Mouse (Mus musculus) kidney, postnatal 0 days (tissue): ENCODE results near the gene Capn11. TPM values are rescaled to one million over a fixed set of nuclear protein-coding genes. Genes with fewer than 3 reads are reported as not detected.

ENCODE experiments used
- ATAC-seq: fragments of 200-750 bp; cut with Nextera tagmentation; replicated peaks from 2 replicates; pipeline ENCODE4 v1.8.0; 2017; ENCODE audit warnings: low read depth, moderate number of reproducible peaks, moderate TSS enrichment, moderate library complexity; ENCODE audit not compliant: low FRiP score
- DNase-seq: peaks from one replicate; pipeline ENCODE4 v3.0.0-alpha.2; 2016; ENCODE audit warnings: low spot score
- H3K27ac ChIP-seq: fragments of 300-500 bp; sonication (generic); 2 replicates; pipeline ENCODE4 v1.5.1; 2014; ENCODE audit warnings: mild to moderate bottlenecking
- H3K27me3 ChIP-seq: fragments of 300-500 bp; sonication (generic); 2 replicates; pipeline ENCODE4 v1.6.1; 2014; ENCODE audit warnings: low read length, mixed read lengths; ENCODE audit not compliant: insufficient read depth
- H3K36me3 ChIP-seq: fragments of 300-500 bp; sonication (generic); 2 replicates; pipeline ENCODE4 v1.6.1; 2014; ENCODE audit warnings: low read length, mixed read lengths; ENCODE audit not compliant: insufficient read depth
- H3K4me1 ChIP-seq: fragments of 300-500 bp; sonication (generic); replicated peaks from 2 replicates; pipeline ENCODE4 v1.6.1; 2014; ENCODE audit warnings: antibody characterized with exemption, low read length, mixed read lengths; ENCODE audit not compliant: insufficient read depth
- H3K4me2 ChIP-seq: fragments of 300-500 bp; sonication (generic); 2 replicates; pipeline ENCODE4 v1.6.1; 2014; ENCODE audit warnings: mild to moderate bottlenecking, low read length, moderate library complexity, mixed read lengths
- H3K4me3 ChIP-seq: fragments of 300-500 bp; sonication (generic); replicated peaks from 2 replicates; pipeline ENCODE4 v1.5.1; 2014; ENCODE audit warnings: low read depth, low read length
- H3K9ac ChIP-seq: fragments of 300-500 bp; sonication (generic); 2 replicates; pipeline ENCODE4 v1.6.1; 2014; ENCODE audit warnings: low read depth, low read length
- H3K9me3 ChIP-seq: fragments of 300-500 bp; sonication (generic); replicated peaks from 2 replicates; pipeline ENCODE4 v1.6.1; 2016; ENCODE audit warnings: low read length, inconsistent platforms, mixed read lengths
- CTCF ChIP-seq: IDR thresholded peaks from 2 replicates; pipeline ENCODE4 v1.5.1; 2016; ENCODE audit warnings: antibody characterized with exemption, low read depth, mild to moderate bottlenecking, moderate library complexity
- WGBS: fragments of 180-500 bp; shearing (Covaris S2); extraction: QIAGEN DNeasy Blood & Tissue Kit; methylation state at CpG from one replicate; pipeline ENCODE4 v1.1.7; 2014; 5-methylcytosine and 5-hydroxymethylcytosine counted together
- polyA plus RNA-seq: library from polyadenylated mRNA; unstranded; fragments of >200 nt; fragmentation: Nextera tagmentation; extraction: Ambion mirVana; gene quantifications from 2 replicates; pipeline ENCODE4 v1.2.1, GENCODE M21; 2015

Gene Capn11
- polyA plus RNA-seq, 1 experiment from 2014 or later: not detected

DNA sequence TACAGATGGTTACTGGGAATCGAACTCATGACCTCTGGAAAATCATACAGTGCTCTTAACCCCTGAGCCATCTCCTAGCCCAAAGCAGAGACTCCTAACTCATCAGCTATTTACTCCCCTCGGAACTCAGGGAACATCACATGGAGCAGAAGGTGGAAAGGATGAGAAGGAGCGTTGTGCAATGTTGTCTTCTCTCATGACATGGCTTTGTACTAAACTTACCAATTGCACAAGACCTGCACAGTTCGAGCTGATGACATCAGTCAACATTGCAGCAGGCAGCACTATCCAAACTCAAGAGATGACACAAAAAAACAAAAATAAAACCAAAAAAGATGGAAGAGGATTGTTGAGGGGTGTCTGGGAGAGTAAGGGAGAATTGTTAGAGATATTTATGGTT is 50.7 kb downstream of the Capn11 start:
- Histone ChIP-seq H3K9me3 (no peaks in the 10 kb centered on the region), H3K9ac (no peak overlapping the region), H3K4me2 (no peak overlapping the region), H3K36me3 (no peaks in the 10 kb centered on the region), H3K4me1 (no peaks in the 10 kb centered on the region; the same call in 1 of the 2 replicates), H3K27me3 (no peaks in the 10 kb centered on the region), H3K27ac (no peak overlapping the region), H3K4me3 (no peak overlapping the region)
- DNase-seq: no peak
- 89% methylated on average over 4 of the region's 4 CpGs for WGBS
- ATAC-seq: no peak
- TF ChIP-seq CTCF: no peak

DNA sequence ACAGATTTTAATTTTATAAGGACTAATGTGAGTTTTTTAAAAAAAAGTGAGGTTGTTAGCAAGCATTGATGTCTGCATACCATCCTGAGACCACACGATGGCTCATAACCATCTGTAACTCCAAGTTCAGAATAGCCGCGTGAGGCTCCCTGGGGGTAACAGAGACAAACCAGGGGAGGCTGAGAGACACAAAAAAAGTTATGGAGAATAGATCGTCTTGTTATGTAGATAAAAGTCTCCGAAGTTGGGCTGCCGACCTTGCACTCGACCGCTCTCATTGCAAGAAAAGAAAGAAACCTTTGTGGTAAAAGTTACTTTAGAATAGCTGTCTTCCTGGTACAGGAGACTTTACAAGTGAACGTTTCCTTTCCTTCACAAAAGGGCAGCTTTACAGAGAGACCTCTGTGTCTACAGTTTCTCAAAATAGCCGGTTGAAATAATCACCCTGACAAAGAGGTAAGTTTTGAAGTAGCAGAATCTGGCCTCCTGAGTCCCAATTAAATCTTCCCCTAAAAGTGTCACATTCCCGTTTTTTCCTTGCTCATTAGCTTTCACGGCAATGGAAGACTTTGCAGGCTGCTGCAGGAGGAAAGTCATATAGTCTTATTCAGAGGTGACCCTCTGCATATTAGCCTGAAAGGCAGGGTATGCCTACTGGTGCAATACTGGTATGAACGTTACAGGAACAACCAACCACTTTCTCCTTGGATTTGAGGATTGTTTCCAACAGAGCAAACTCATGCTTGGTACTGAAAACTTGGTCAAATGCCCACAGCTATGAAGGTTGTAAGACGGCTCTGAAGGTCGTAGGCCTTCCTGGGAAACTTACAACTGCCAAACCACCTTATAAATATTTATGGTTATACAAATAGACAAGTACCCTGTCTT is 51.9 kb downstream of the Capn11 start:
- H3K9me3 ChIP-seq: no peaks in the 10 kb centered on the region
- H3K4me3 ChIP-seq: no peak overlapping the region
- no peak overlapping the region for H3K9ac ChIP-seq
- ATAC-seq (no peak), DNase-seq (no peak)
- H3K27ac ChIP-seq: no peak overlapping the region
- no peaks in the 10 kb centered on the region for H3K27me3 ChIP-seq
- no peak for TF ChIP-seq CTCF
- no peaks in the 10 kb centered on the region; the same call in 1 of the 2 replicates for H3K4me1 ChIP-seq
- 77% methylated on average over 15 of the region's 15 CpGs for WGBS
- no peaks in the 10 kb centered on the region for H3K36me3 ChIP-seq
- no peak overlapping the region for H3K4me2 ChIP-seq

DNA sequence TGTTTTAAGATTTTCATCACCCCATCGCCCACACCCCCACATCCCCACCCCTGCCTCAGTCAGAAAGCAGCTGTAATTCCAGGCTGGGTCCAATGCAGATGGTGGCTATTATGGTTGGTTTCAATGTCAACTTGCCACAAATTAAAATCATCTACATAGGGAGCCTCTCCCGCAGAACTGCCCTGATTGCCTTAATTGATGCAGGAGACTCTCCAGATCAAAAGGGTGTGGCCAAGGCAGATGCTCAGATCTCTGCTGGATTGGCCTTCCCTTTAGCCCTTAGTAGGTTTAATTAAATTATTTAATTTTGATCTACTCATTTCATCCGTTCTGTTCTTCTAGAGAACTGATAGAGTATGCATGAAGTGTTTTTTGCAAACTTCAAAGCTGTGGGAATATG is 56.1 kb downstream of the Capn11 start:
- WGBS: 83% methylated on average over 3 of the region's 3 CpGs
- TF ChIP-seq CTCF: no peak
- Histone ChIP-seq H3K27ac (no peak overlapping the region), H3K4me1 (peaks cover 4% of the 10 kb centered on the region; the same call in 1 of the 2 replicates), H3K9me3 (no peaks in the 10 kb centered on the region), H3K9ac (no peak overlapping the region), H3K4me3 (no peak overlapping the region), H3K36me3 (no peaks in the 10 kb centered on the region), H3K27me3 (no peaks in the 10 kb centered on the region), H3K4me2 (no peak overlapping the region)
- DNase-seq (no peak), ATAC-seq (no peak)

- H3K4me3 ChIP-seq: no peak within 1 kb of the TSS
- H3K4me2 ChIP-seq: no peak within 1 kb of the TSS
- DNase-seq (no peak), ATAC-seq (peak; percentile 67)
- H3K9ac ChIP-seq: no peak within 1 kb of the TSS; the same call in 1 of the 2 replicates
- H3K4me1 ChIP-seq: peaks cover 4% of the 10 kb centered on the region; the same call in 1 of the 2 replicates
- TF ChIP-seq CTCF: no peak
- no peaks in the 10 kb centered on the region for H3K27me3 ChIP-seq
- no peaks in the 10 kb centered on the region for H3K9me3 ChIP-seq
- no peaks in the 10 kb centered on the region for H3K36me3 ChIP-seq
- H3K27ac ChIP-seq: peak within 1 kb of the TSS; percentile 67; the same call in 1 of the 2 replicates
- 47% methylated on average over 6 of the region's 6 CpGs for WGBS
Observed at GRCm38 (mm10) chr17:45601877-45602304, 57.2 kb downstream of the Capn11 start, which contains the start of gene Mymx. Gene Mymx (minus strand): TSS chr17:45602102.

DNA sequence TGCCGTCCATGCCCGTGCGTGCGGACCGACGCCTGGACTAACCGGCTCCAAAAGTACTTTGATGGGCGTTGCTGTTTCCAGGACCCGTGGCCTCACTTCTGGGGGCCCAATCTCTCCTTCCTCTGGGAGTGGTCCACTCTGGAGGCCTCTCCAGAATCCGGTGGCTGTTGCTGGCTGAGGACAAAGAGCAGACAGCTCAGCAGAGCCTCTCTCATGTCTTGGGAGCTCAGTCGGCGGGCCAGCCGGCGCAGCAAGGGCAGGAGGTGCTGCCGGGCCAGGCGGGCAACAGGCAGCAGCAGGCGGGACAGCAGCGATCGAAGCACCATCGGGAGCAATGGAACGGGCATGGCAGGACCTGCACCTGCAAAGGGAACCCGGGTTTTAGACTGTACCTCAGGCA is 57.8 kb downstream of the Capn11 start:
- H3K4me1 ChIP-seq: peaks cover 5% of the 10 kb centered on the region; the same call in 1 of the 2 replicates
- no peaks in the 10 kb centered on the region for H3K36me3 ChIP-seq
- WGBS: 25% methylated on average over 22 of the region's 22 CpGs
- DNase-seq (no peak), ATAC-seq (no peak)
- H3K9me3 ChIP-seq: no peaks in the 10 kb centered on the region
- H3K27ac ChIP-seq: peak overlapping the region; percentile 67; the same call in 1 of the 2 replicates
- no peak overlapping the region; the same call in 1 of the 2 replicates for H3K9ac ChIP-seq
- H3K27me3 ChIP-seq: no peaks in the 10 kb centered on the region
- no peak for TF ChIP-seq CTCF
- no peak overlapping the region for H3K4me3 ChIP-seq
- H3K4me2 ChIP-seq: no peak overlapping the region

DNA sequence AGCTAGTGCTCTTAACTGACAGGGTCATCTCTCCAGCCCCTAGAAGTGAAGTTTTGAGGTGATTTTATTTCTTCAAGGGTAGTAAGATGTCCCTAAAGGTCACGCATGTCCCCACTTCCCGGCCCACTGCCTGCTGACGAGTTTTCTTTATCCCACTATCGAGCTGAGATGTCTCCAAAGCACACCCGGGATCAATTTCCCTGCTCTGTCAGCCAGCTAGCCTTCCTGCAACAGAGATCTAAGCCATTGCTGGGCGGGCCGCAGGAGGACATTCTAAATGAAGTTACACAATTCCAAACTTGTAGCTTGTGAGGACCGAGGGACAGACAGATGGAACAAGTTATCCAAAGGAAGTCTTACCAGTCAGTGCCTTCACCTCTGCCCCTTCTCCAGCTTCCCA is 58.9 kb downstream of the Capn11 start:
- DNase-seq (no peak), ATAC-seq (no peak)
- Histone ChIP-seq H3K9ac (no peak overlapping the region), H3K4me2 (no peak overlapping the region), H3K36me3 (no peaks in the 10 kb centered on the region), H3K4me3 (no peak overlapping the region), H3K27ac (no peak overlapping the region), H3K27me3 (no peaks in the 10 kb centered on the region), H3K9me3 (no peaks in the 10 kb centered on the region), H3K4me1 (peaks cover 12% of the 10 kb centered on the region; the same call in 1 of the 2 replicates)
- TF ChIP-seq CTCF: no peak
- WGBS: 60% methylated on average over 8 of the region's 8 CpGs
